Mouse (Mus musculus): Measurements from ENCODE around the gene Insrr. TPM values are rescaled to one million over a fixed set of nuclear protein-coding genes. Genes with fewer than 3 reads are reported as not detected.
"Not testable (repeated sequence)": the region's sequence is repeated elsewhere in the genome, so short reads cannot be mapped to it uniquely, and the experiment has no call there.

Gene Insrr
- polyA plus RNA-seq, 1 experiment from 2014 or later, result 0.05 TPM

- no peak for DNase-seq (ENCODE audit: low spot score)
Observed at GRCm38 (mm10) chr3:87829025-87829424, 32.3 kb downstream of the Insrr start.

- no peak for DNase-seq (ENCODE audit: low spot score)
Observed at GRCm38 (mm10) chr3:87832109-87832859, 35.5 kb downstream of the Insrr start.

- DNase-seq (ENCODE audit: low spot score), result peak; percentile 35
Observed at GRCm38 (mm10) chr3:87833482-87833881, 36.7 kb downstream of the Insrr start.

GRCm38 (mm10) chr3:87838622-87839021 lies 41.9 kb downstream of the Insrr start:
- peak; percentile 83 for DNase-seq (ENCODE audit: low spot score)

GRCm38 (mm10) chr3:87840858-87841257 lies 44.1 kb downstream of the Insrr start:
- no peak for DNase-seq (ENCODE audit: low spot score)

GRCm38 (mm10) chr3:87844981-87845380 lies 48.2 kb downstream of the Insrr start:
- no peak for DNase-seq (ENCODE audit: low spot score)

- peak; percentile 74 for DNase-seq (ENCODE audit: low spot score)
Observed at GRCm38 (mm10) chr3:87846186-87846585, 49.4 kb downstream of the Insrr start.

GRCm38 (mm10) chr3:87846650-87847110 lies 49.9 kb downstream of the Insrr start, which contains the start of gene Sh2d2a:
Sh2d2a (plus strand) TSS chr3:87846755.
- peak; percentile 93 for DNase-seq (ENCODE audit: low spot score)

- DNase-seq (ENCODE audit: low spot score), result peak; percentile 87
Observed at GRCm38 (mm10) chr3:87847680-87848079, 50.9 kb downstream of the Insrr start.

GRCm38 (mm10) chr3:87849117-87849516 lies 52.4 kb downstream of the Insrr start:
- DNase-seq (ENCODE audit: low spot score), result no peak

- DNase-seq (ENCODE audit: low spot score), result no peak
Observed at GRCm38 (mm10) chr3:87854795-87855568, 58.2 kb downstream of the Insrr start.

- no peak for DNase-seq (ENCODE audit: low spot score)
Observed at GRCm38 (mm10) chr3:87855936-87856335, 59.2 kb downstream of the Insrr start.

GRCm38 (mm10) chr3:87857666-87858065 lies 60.9 kb downstream of the Insrr start:
- DNase-seq (ENCODE audit: low spot score), result no peak

- peak; percentile 78 for DNase-seq (ENCODE audit: low spot score)
Observed at GRCm38 (mm10) chr3:87859813-87860212, 63.1 kb downstream of the Insrr start.

- DNase-seq (ENCODE audit: low spot score), result not testable (repeated sequence)
Observed at GRCm38 (mm10) chr3:87864111-87864510, 67.4 kb downstream of the Insrr start.

Other genes starting within 250 kb of the Insrr start
- gene Arhgef11, start 179.4 kb upstream of the Insrr start, polyA plus RNA-seq (2015; fragmentation: Nextera tagmentation; extraction: Ambion mirVana), result 4.0 and 4.8 TPM in 2 replicates
- gene Lrrc71, start 48.3 kb upstream of the Insrr start, polyA plus RNA-seq (2015; fragmentation: Nextera tagmentation; extraction: Ambion mirVana), result 0.42 and 0.66 TPM in 2 replicates
- gene Ntrk1, start 1.8 kb upstream of the Insrr start, polyA plus RNA-seq (2015; fragmentation: Nextera tagmentation; extraction: Ambion mirVana), result 0.15 and 0.48 TPM in 2 replicates
- gene Pear1, start 27.4 kb downstream of the Insrr start, polyA plus RNA-seq (2015; fragmentation: Nextera tagmentation; extraction: Ambion mirVana), result 3.5 and 3.6 TPM in 2 replicates
- gene Sh2d2a, start 49.8 kb downstream of the Insrr start, polyA plus RNA-seq (2015; fragmentation: Nextera tagmentation; extraction: Ambion mirVana), result 101 and 108 TPM in 2 replicates
- gene Prcc, start 88.7 kb downstream of the Insrr start, polyA plus RNA-seq (2015; fragmentation: Nextera tagmentation; extraction: Ambion mirVana), result 13.9 and 14.4 TPM in 2 replicates
- gene Hdgf, start 109.4 kb downstream of the Insrr start, polyA plus RNA-seq (2015; fragmentation: Nextera tagmentation; extraction: Ambion mirVana), result 223 and 234 TPM in 2 replicates
- gene Mrpl24, start 122.6 kb downstream of the Insrr start, polyA plus RNA-seq (2015; fragmentation: Nextera tagmentation; extraction: Ambion mirVana), result 107 and 108 TPM in 2 replicates
- 58.9 and 61.4 TPM in 2 replicates for gene Isg20l2, start 133.4 kb downstream of the Insrr start, polyA plus RNA-seq (2015; fragmentation: Nextera tagmentation; extraction: Ambion mirVana)
- gene Rrnad1, start 133.8 kb downstream of the Insrr start, polyA plus RNA-seq (2015; fragmentation: Nextera tagmentation; extraction: Ambion mirVana), result 15.7 and 16.6 TPM in 2 replicates
- gene Crabp2, start 151.7 kb downstream of the Insrr start, polyA plus RNA-seq (2015; fragmentation: Nextera tagmentation; extraction: Ambion mirVana), result 35.5 and 38.1 TPM in 2 replicates
- gene Nes, start 174.1 kb downstream of the Insrr start, polyA plus RNA-seq (2015; fragmentation: Nextera tagmentation; extraction: Ambion mirVana), result 3.2 and 4.5 TPM in 2 replicates
- gene Bcan, start 203.3 kb downstream of the Insrr start, polyA plus RNA-seq (2015; fragmentation: Nextera tagmentation; extraction: Ambion mirVana), result 0.23 and 0.27 TPM in 2 replicates
- 0.16 TPM in 1 of 2 replicates, not detected in the other for gene Hapln2, start 230.6 kb downstream of the Insrr start, polyA plus RNA-seq (2015; fragmentation: Nextera tagmentation; extraction: Ambion mirVana)
- 34.6 and 37.4 TPM in 2 replicates for gene Gpatch4, start 246.2 kb downstream of the Insrr start, polyA plus RNA-seq (2015; fragmentation: Nextera tagmentation; extraction: Ambion mirVana)

Data from thymus, postnatal 0 days (tissue).